Mouse (Mus musculus) bone marrow, adult 2 months (tissue): ENCODE data around the gene Nxn. TPM values are rescaled to one million over a fixed set of nuclear protein-coding genes. Genes with fewer than 3 reads are reported as not detected.

Experiments used
- H3K27ac ChIP-seq: fragments of 200-500 bp; 2 replicates; pipeline ENCODE4 v1.5.1; 2012; ENCODE audit warnings: low read depth, mild to moderate bottlenecking, control low read depth, inconsistent platforms, low read length; ENCODE audit not compliant: control insufficient read depth, poor library complexity, insufficient read depth
- H3K4me1 ChIP-seq: fragments of 200-500 bp; 2 replicates; pipeline ENCODE4 v1.6.1; 2011; ENCODE audit warnings: low read length; ENCODE audit not compliant: control insufficient read depth, insufficient read depth
- H3K4me3 ChIP-seq: fragments of 200-500 bp; replicated peaks from 2 replicates; pipeline ENCODE3; 2011; ENCODE audit warnings: mild to moderate bottlenecking, low read depth, low read length, control low read depth; ENCODE audit not compliant: control insufficient read depth
- CTCF ChIP-seq: fragments of 200-500 bp; IDR thresholded peaks from 2 replicates; pipeline ENCODE4 v1.5.1; 2011; ENCODE audit warnings: low read length, control low read depth; ENCODE audit not compliant: control insufficient read depth, insufficient read depth
- POLR2A ChIP-seq: fragments of 200-500 bp; IDR thresholded peaks from 2 replicates; pipeline ENCODE4 v1.6.1; 2011; ENCODE audit warnings: low read depth, mild to moderate bottlenecking, control low read depth, low read length, borderline replicate concordance; ENCODE audit not compliant: control insufficient read depth
- WGBS: fragments of 180-500 bp; shearing (Covaris S2); methylation state at CpG from one replicate; pipeline ENCODE4 v1.1.7; 2018; 5-methylcytosine and 5-hydroxymethylcytosine counted together
- polyA plus RNA-seq: library from polyadenylated mRNA; stranded (reverse); fragments of >200 nt; gene quantifications from 2 replicates; pipeline ENCODE4 v1.2.4, GENCODE M21; 2011; ENCODE audit warnings: low replicate concordance; ENCODE audit not compliant: missing spikeins, insufficient read depth, insufficient read length

The Nxn gene
- polyA plus RNA-seq, 1 experiment: 14.4 TPM

DNA sequence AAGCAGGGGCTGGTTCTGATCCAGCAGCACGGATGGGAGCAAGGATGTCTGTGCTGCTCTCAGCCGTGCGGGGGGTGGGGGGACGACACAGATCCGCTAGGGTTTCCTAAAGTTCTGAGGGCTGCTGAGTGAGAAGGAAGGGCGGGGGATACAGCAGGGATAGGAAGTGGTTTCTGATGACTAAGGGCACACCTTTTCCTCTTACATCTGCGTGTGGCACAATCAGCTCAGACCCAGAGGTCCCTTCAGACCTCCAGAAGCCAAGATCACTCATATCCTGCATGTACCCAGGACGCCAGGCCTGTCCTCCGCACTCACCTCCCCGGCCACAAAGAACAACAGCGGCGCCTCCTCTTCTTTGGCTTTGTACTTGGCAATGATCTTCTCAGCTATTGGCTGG, 137.7 kb downstream of the Nxn start:
- Histone ChIP-seq H3K4me3 (peak overlapping the region; percentile 13), H3K4me1 (peaks cover 2% of the 10 kb centered on the region), H3K27ac (peak overlapping the region; percentile 85)
- TF ChIP-seq POLR2A (peak; percentile 51), CTCF (no peak)
- WGBS: 3% methylated on average over 12 of the region's 12 CpGs

- no peak overlapping the region for H3K4me3 ChIP-seq
- WGBS: 81% methylated on average over 10 of the region's 10 CpGs
Measured at GRCm38 (mm10) chr11:76260208-76261050, 138.5 kb downstream of the Nxn start.

DNA sequence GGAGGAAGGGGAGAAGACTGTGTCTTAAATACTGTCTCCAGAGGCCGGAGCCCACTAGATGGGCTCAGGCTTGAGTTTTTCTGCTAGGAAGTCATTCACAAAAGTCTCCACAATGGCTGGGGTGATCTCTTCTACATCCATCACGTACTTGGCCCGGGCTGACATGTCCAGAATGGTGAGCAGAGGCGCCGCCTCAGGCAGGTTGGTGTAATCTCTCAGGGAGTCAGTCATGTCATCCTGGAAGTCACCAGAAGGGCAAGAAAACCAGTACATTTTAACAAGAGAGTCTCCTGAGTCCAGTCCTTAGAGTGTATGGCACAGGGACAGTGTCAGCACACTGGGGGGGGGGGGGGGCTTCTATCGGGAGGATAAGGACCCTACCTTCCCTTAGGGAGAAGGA, 140.4 kb downstream of the Nxn start:
- Histone ChIP-seq H3K4me3 (no peak overlapping the region), H3K4me1 (peaks cover 2% of the 10 kb centered on the region), H3K27ac (no peak overlapping the region)
- WGBS: 82% methylated on average over 6 of the region's 6 CpGs
- TF ChIP-seq CTCF: no peak
- no peak for TF ChIP-seq POLR2A

More at GRCm38 (mm10) chr11:76260208-76261050, 138.5 kb downstream of the Nxn start:
- TF ChIP-seq POLR2A (no peak), CTCF (no peak)
- peaks cover 2% of the 10 kb centered on the region for H3K4me1 ChIP-seq
- H3K27ac ChIP-seq: peak overlapping the region; percentile 66

DNA sequence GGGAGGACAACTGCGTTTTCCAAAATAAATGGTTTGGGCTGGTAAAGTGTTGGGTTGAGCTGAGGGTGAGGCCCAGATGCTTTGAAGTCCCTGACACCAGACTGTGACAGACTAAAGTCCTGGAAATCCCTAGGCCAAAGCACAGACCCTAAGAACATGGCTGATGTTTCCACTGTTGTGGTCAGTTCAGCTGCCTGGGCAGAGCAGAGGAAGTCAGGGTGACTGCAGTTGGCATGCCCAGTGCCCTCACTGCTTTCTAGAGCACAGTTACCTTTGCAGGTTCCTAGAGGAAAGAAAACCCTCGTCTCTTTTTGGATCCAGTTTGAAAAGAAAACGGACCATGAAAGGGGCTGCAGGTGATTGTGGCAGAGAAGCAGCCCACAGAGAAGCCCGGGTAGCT, 141.6 kb downstream of the Nxn start:
- H3K27ac ChIP-seq: no peak overlapping the region
- no peak for TF ChIP-seq POLR2A
- no peak for TF ChIP-seq CTCF
- WGBS: 72% methylated on average over 4 of the region's 4 CpGs
- peaks cover 2% of the 10 kb centered on the region for H3K4me1 ChIP-seq
- H3K4me3 ChIP-seq: no peak overlapping the region

DNA sequence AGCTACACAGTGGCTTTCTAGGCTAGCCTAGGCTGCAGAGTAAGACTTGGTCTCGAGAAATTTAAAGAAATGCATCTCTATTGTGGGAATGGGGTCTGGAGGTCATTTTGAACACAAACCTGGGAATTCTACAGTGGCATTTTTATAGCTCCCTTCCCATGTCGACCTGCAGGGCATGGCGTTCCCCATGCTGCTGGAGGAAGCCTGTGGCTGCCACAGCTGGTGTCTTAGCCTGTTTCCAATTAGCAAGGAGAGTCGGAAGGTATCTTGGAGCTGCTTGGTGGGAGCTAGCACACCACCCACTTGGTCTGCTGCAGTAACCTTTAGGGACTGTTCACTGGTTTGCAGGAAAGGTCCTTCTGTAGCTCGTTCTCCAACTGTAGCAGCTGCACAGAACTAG, 142.8 kb downstream of the Nxn start:
- TF ChIP-seq CTCF (no peak), POLR2A (no peak)
- H3K4me3 ChIP-seq: no peak overlapping the region
- WGBS: 70% methylated on average over 5 of the region's 5 CpGs
- no peak overlapping the region for H3K27ac ChIP-seq
- H3K4me1 ChIP-seq: no peaks in the 10 kb centered on the region; the same call in 1 of the 2 replicates

- H3K27ac ChIP-seq: no peak overlapping the region
- H3K4me1 ChIP-seq: no peaks in the 10 kb centered on the region; the same call in 1 of the 2 replicates
- no peak for TF ChIP-seq POLR2A
- no peak for TF ChIP-seq CTCF
- H3K4me3 ChIP-seq: no peak overlapping the region
- WGBS: 71% methylated on average over 4 of the region's 4 CpGs
Measured at GRCm38 (mm10) chr11:76255431-76256001, 143.4 kb downstream of the Nxn start.

DNA sequence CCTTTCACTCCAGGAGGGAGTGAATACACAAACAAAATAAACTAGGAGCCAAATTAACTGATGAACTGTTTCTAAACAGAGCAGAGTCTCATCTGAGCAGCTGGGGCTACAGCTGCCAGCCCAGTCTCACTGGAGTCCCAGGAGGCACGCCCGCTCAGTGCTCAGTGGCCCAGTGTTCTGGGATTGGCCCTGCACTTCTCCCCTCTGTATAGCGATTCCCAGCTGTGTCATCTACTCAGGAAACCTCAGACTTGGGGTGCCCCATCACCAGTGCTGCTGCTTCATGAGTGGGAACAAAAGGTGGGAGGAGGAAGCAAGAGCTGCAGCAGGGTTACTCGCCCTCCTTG, 145.0 kb downstream of the Nxn start:
- Histone ChIP-seq H3K4me1 (no peaks in the 10 kb centered on the region), H3K27ac (no peak overlapping the region), H3K4me3 (no peak overlapping the region)
- WGBS: 85% methylated on average over 4 of the region's 4 CpGs
- TF ChIP-seq POLR2A (no peak), CTCF (no peak)

GRCm38 (mm10) chr11:76253145-76253917, 145.6 kb downstream of the Nxn start:
- peak; percentile 87 for TF ChIP-seq CTCF
- TF ChIP-seq POLR2A: no peak
- H3K4me1 ChIP-seq: no peaks in the 10 kb centered on the region
- 62% methylated on average over 5 of the region's 5 CpGs for WGBS
- no peak overlapping the region for H3K27ac ChIP-seq
- no peak overlapping the region for H3K4me3 ChIP-seq
